Mouse (Mus musculus) CH12.LX (cell line): ENCODE data around the gene Rgl1.

Experiments used
- CTCF ChIP-seq, 2 experiments: IDR thresholded peaks in 1 of 2; conservative IDR thresholded peaks in 1 of 2; 2 replicates each; pipeline ENCODE4 v1.5.1; 2011 to 2012; ENCODE audit warnings: low read depth in 2 of 2, low read length in 2 of 2, improper control_type of control experiment in 1 of 2, inconsistent platforms in 1 of 2, mild to moderate bottlenecking in 1 of 2, moderate library complexity in 1 of 2
- EP300 ChIP-seq: IDR thresholded peaks from 2 replicates; pipeline ENCODE4 v1.6.1; 2011; ENCODE audit warnings: low read length, improper control_type of control experiment
- RAD21 ChIP-seq: IDR thresholded peaks from 2 replicates; pipeline ENCODE4 v1.6.1; 2011; ENCODE audit warnings: low read depth, mild to moderate bottlenecking, low read length, improper control_type of control experiment, moderate library complexity
- TCF12 ChIP-seq: IDR thresholded peaks from 2 replicates; pipeline ENCODE4 v1.6.1; 2014; ENCODE audit warnings: low read depth, mild to moderate bottlenecking, inconsistent platforms, low read length, improper control_type of control experiment

GRCm38 (mm10) chr1:152528214-152528613 is 237.9 kb downstream of the Rgl1 start:
- TF ChIP-seq CTCF (conservative IDR thresholded peaks at IDR 0.05 in 1 of 2, IDR thresholded peaks at IDR 0.05 in 1 of 2; ENCODE audit: low read depth in 2 of 2, low read length in 2 of 2) (no peak), RAD21 (no peak), EP300 (no peak), TCF12 (no peak)
